Mouse (Mus musculus): Measurements from ENCODE around the gene Ccr1. TPM values are rescaled to one million over a fixed set of nuclear protein-coding genes. Genes with fewer than 3 reads are reported as not detected.

Ccr1 gene
- polyA plus RNA-seq, 1 experiment from 2014 or later: 1.5 TPM

DNA sequence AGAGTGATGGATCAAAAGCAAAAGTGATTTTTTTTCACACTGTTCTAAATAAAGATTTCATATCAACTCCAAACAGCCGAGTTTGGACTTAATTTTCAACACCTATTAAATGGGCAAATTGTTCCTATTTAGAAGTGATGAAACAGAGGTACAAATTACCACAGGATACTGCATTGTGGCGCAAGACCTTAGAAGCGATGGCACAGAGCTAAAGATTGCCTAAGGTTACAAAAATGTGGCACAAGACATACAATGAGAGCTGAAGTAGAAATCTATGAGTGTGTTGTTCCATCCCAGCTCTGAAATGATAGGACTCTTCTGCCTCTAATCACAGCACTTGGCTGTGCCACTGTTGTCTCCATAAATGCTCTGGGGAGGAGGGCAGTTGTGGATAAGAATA is 3.7 kb downstream of the Ccr1 start:
- Histone ChIP-seq H3K27ac (no peak overlapping the region), H3K27me3 (ENCODE audit: control insufficient read depth, insufficient read depth, low read length) (no peaks in the 10 kb centered on the region), H3K4me1 (replicated peaks; ENCODE audit: control insufficient read depth, insufficient read depth, low read length) (no peaks in the 10 kb centered on the region), H3K9me3 (ENCODE audit: control insufficient read depth, low read length) (no peaks in the 10 kb centered on the region), H3K36me3 (replicated peaks; ENCODE audit: control insufficient read depth, insufficient read depth) (no peaks in the 10 kb centered on the region), H3K9ac (no peak overlapping the region), H3K4me3 (replicated peaks; ENCODE audit: low read length) (no peak overlapping the region), H3K4me2 (replicated peaks) (no peak overlapping the region)
- no peak for ATAC-seq (ENCODE audit: low FRiP score)
- no peak for DNase-seq (ENCODE audit: low spot score)
- WGBS: 83% methylated on average over 3 of the region's 3 CpGs

DNA sequence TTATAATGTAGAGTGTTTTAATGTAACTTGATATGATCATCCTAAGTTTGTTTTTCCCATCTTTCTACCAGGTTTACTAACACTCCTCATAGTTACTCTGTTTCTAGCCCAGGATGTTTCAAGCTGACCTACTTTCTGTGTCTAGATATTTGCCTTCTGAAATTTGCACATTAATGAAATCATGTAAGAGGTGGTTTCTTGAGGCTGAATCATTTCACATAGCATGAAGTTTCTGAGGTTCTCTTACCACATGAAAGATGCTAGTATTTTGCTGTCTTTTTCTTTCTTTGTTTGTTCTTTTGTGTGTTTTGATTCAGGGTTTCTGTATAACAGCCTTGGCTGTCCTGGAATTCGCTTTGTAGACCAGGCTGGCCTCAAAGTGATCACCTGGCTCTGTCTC is 8.3 kb downstream of the Ccr1 start:
- no peaks in the 10 kb centered on the region for H3K36me3 ChIP-seq (replicated peaks; ENCODE audit: control insufficient read depth, insufficient read depth)
- no peak overlapping the region for H3K27ac ChIP-seq
- H3K9ac ChIP-seq: no peak overlapping the region
- H3K4me3 ChIP-seq (replicated peaks; ENCODE audit: low read length): no peak overlapping the region
- H3K4me1 ChIP-seq (replicated peaks; ENCODE audit: control insufficient read depth, insufficient read depth, low read length): no peaks in the 10 kb centered on the region
- H3K27me3 ChIP-seq (ENCODE audit: control insufficient read depth, insufficient read depth, low read length): no peaks in the 10 kb centered on the region
- ATAC-seq (ENCODE audit: low FRiP score) (no peak), DNase-seq (ENCODE audit: low spot score) (no peak)
- no peak overlapping the region for H3K4me2 ChIP-seq (replicated peaks)
- no peaks in the 10 kb centered on the region for H3K9me3 ChIP-seq (ENCODE audit: control insufficient read depth, low read length)
- WGBS: 78% methylated on average over 1 of the region's 1 CpGs

DNA sequence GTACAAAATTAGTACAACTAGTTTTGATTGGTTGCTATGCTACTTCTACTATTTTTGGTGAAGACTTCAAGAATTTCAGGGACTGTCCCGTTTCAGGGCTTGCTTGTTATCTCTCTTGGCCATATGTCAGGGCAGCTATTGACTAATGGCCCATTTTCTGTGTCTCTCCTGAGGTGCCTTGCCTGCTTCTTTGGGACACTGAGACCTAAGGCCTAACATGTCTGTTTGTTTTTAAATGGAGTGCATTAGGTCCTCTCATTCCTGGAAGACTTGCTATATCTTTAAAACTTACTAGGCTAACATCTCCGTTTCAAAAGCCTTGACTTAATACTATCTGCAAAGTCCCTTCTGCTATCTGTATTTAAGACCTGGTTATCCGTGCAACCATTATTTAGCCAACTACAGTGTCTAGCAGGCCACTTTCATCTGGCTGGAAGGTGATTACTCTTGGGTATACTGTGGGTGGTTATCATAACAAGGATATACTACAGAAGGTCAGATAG is 10.5 kb downstream of the Ccr1 start:
- 77% methylated on average over 3 of the region's 3 CpGs for WGBS
- DNase-seq (ENCODE audit: low spot score) (no peak), ATAC-seq (ENCODE audit: low FRiP score) (no peak)
- Histone ChIP-seq H3K27ac (no peak overlapping the region), H3K9ac (no peak overlapping the region), H3K4me3 (replicated peaks; ENCODE audit: low read length) (no peak overlapping the region), H3K36me3 (replicated peaks; ENCODE audit: control insufficient read depth, insufficient read depth) (no peaks in the 10 kb centered on the region), H3K4me2 (replicated peaks) (no peak overlapping the region), H3K4me1 (replicated peaks; ENCODE audit: control insufficient read depth, insufficient read depth, low read length) (no peaks in the 10 kb centered on the region), H3K27me3 (ENCODE audit: control insufficient read depth, insufficient read depth, low read length) (no peaks in the 10 kb centered on the region), H3K9me3 (ENCODE audit: control insufficient read depth, low read length) (no peaks in the 10 kb centered on the region)

DNA sequence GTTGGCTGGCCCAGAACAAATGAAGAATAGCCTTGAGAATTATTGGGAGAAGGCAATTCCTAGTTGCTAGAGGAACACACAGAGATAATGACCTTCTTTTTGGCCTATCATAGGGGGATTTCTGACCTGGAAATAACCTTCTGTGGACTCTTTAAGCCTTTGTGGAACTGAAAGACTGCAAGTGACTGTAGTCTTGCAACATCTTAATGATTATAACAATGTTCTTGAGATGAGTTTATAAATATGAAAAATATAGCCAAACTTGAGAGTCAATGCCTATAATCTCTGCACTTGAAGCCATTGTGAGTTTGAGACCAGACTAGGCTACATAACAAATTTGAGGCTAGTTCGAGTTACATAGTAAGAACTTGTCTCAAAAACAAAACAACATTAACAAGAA is 11.6 kb downstream of the Ccr1 start:
- Histone ChIP-seq H3K9ac (no peak overlapping the region), H3K27me3 (ENCODE audit: control insufficient read depth, insufficient read depth, low read length) (no peaks in the 10 kb centered on the region), H3K4me2 (replicated peaks) (no peak overlapping the region), H3K27ac (no peak overlapping the region), H3K36me3 (replicated peaks; ENCODE audit: control insufficient read depth, insufficient read depth) (no peaks in the 10 kb centered on the region), H3K9me3 (ENCODE audit: control insufficient read depth, low read length) (no peaks in the 10 kb centered on the region), H3K4me1 (replicated peaks; ENCODE audit: control insufficient read depth, insufficient read depth, low read length) (no peaks in the 10 kb centered on the region), H3K4me3 (replicated peaks; ENCODE audit: low read length) (no peak overlapping the region)
- DNase-seq (ENCODE audit: low spot score) (no peak), ATAC-seq (ENCODE audit: low FRiP score) (no peak)
- WGBS: 84% methylated on average over 1 of the region's 1 CpGs

DNA sequence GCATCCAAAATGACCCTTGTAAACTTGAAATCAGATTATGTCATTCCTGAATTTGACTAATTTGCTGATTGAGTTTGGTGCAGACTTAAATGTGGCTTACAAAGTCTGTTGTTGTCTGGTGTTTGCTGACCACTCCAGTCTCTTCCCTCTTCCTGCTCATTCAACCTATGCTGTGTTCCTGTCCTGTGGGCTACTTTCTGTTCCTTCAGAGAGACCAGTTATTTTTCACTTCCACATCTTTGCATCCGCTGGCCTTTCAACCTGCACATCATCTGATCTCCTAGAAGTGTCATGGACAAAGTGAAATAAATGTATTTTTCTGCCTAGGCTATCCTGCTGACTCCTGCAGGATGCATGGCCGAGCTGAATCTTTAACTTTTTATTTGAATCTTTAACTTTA is 14.9 kb downstream of the Ccr1 start:
- no peak overlapping the region for H3K27ac ChIP-seq
- no peak overlapping the region for H3K4me2 ChIP-seq (replicated peaks)
- H3K27me3 ChIP-seq (ENCODE audit: control insufficient read depth, insufficient read depth, low read length): no peaks in the 10 kb centered on the region
- no peaks in the 10 kb centered on the region for H3K36me3 ChIP-seq (replicated peaks; ENCODE audit: control insufficient read depth, insufficient read depth)
- no peak overlapping the region for H3K4me3 ChIP-seq (replicated peaks; ENCODE audit: low read length)
- ATAC-seq (ENCODE audit: low FRiP score): no peak
- no peak for DNase-seq (ENCODE audit: low spot score)
- H3K9ac ChIP-seq: no peak overlapping the region
- H3K9me3 ChIP-seq (ENCODE audit: control insufficient read depth, low read length): no peaks in the 10 kb centered on the region
- no peaks in the 10 kb centered on the region for H3K4me1 ChIP-seq (replicated peaks; ENCODE audit: control insufficient read depth, insufficient read depth, low read length)
- WGBS: 75% methylated on average over 2 of the region's 2 CpGs

DNA sequence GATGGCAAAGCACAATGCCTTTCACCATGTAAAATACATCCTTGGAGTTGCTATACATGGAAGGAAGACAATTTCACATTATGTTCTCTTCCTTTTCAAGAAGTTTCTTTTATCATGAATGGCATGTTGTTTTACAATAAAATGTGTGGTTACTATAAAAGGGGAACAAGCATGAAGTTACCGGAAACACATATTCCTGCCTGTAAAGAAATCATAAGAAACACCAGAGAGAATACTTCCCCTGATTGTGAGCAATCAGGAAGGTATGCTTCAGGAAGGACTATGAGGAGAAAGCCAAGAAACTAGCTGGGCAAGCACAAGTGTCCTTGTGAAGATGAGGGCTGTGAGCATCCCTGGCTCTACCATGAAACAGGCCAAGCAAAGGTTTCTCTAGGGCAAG is 17.3 kb downstream of the Ccr1 start:
- no peak for ATAC-seq (ENCODE audit: low FRiP score)
- H3K4me3 ChIP-seq (replicated peaks; ENCODE audit: low read length): no peak overlapping the region
- no peaks in the 10 kb centered on the region for H3K9me3 ChIP-seq (ENCODE audit: control insufficient read depth, low read length)
- no peaks in the 10 kb centered on the region for H3K27me3 ChIP-seq (ENCODE audit: control insufficient read depth, insufficient read depth, low read length)
- WGBS: 92% methylated on average over 1 of the region's 1 CpGs
- no peaks in the 10 kb centered on the region for H3K36me3 ChIP-seq (replicated peaks; ENCODE audit: control insufficient read depth, insufficient read depth)
- no peak overlapping the region for H3K9ac ChIP-seq
- no peak overlapping the region for H3K4me2 ChIP-seq (replicated peaks)
- H3K27ac ChIP-seq: no peak overlapping the region
- H3K4me1 ChIP-seq (replicated peaks; ENCODE audit: control insufficient read depth, insufficient read depth, low read length): no peaks in the 10 kb centered on the region
- no peak for DNase-seq (ENCODE audit: low spot score)

DNA sequence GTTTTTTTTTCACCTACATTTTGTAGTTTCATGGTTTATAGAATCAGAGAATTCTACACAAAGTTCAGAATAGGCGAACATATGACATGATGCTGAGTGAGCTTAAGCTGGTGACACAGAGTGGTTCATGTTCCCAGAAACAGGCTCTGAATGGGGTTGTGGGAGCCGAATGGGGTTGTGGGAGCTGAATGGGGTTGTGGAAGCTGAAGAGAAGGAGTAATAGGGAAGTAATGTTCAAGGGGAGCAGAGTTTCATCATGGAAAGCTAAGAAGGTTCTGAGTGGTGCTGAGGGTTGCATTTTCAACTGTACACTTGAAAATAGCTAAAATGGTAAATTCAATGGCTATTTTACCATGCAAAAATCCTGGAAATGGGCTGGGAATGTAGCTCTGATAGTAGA is 19.1 kb downstream of the Ccr1 start:
- WGBS: 90% methylated on average over 2 of the region's 2 CpGs
- no peaks in the 10 kb centered on the region for H3K36me3 ChIP-seq (replicated peaks; ENCODE audit: control insufficient read depth, insufficient read depth)
- H3K9me3 ChIP-seq (ENCODE audit: control insufficient read depth, low read length): no peaks in the 10 kb centered on the region
- H3K27me3 ChIP-seq (ENCODE audit: control insufficient read depth, insufficient read depth, low read length): no peaks in the 10 kb centered on the region
- H3K4me3 ChIP-seq (replicated peaks; ENCODE audit: low read length): no peak overlapping the region
- H3K27ac ChIP-seq: no peak overlapping the region
- no peak overlapping the region for H3K9ac ChIP-seq
- DNase-seq (ENCODE audit: low spot score) (no peak), ATAC-seq (ENCODE audit: low FRiP score) (no peak)
- H3K4me1 ChIP-seq (replicated peaks; ENCODE audit: control insufficient read depth, insufficient read depth, low read length): no peaks in the 10 kb centered on the region
- H3K4me2 ChIP-seq (replicated peaks): no peak overlapping the region

DNA sequence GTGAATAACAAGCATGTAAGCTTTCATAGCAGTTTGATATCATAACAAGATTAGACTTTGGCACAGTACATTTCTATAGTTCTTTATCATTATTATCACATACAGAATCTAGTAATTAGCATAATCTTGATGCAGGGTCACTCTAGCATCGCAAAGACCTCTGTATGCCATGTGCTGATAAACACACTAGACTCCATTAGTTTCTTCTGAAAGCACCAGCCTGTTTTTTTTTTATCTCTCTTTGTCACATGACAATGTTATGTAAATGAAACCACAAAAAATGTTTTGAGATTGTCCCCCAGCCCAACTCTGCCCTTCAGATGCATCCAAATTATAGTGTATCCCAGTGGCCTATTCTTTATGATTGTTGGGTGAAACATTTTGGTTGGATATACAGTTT is 20.7 kb downstream of the Ccr1 start:
- no peak overlapping the region for H3K27ac ChIP-seq
- no peak overlapping the region for H3K4me2 ChIP-seq (replicated peaks)
- no peak overlapping the region for H3K4me3 ChIP-seq (replicated peaks; ENCODE audit: low read length)
- H3K9ac ChIP-seq: no peak overlapping the region
- DNase-seq (ENCODE audit: low spot score) (no peak), ATAC-seq (ENCODE audit: low FRiP score) (no peak)
- H3K4me1 ChIP-seq (replicated peaks; ENCODE audit: control insufficient read depth, insufficient read depth, low read length): no peaks in the 10 kb centered on the region
- no peaks in the 10 kb centered on the region for H3K27me3 ChIP-seq (ENCODE audit: control insufficient read depth, insufficient read depth, low read length)
- no peaks in the 10 kb centered on the region for H3K36me3 ChIP-seq (replicated peaks; ENCODE audit: control insufficient read depth, insufficient read depth)
- 83% methylated on average over 1 of the region's 1 CpGs for WGBS
- no peaks in the 10 kb centered on the region for H3K9me3 ChIP-seq (ENCODE audit: control insufficient read depth, low read length)

DNA sequence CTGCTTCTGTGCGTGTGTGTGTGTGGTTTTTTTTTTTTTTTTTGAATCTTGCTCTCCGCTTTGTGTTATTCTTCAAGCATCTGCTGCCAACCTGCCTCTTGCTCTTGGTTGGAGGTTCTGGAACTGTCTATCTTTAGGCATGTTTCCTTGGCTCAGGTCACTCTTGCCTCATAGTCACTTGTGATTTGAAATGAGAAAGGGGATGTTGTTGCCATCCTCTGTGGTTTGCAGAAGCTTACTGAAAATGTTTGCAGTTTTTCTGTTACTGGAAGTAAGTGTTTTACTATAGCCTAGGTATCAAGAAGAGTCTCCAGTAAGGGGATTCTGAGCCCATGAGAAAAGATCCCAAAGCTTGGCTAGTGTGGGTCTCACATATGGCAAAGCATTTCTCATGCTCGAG is 26.5 kb downstream of the Ccr1 start:
- WGBS: 88% methylated on average over 3 of the region's 3 CpGs
- Histone ChIP-seq H3K9ac (no peak overlapping the region), H3K27ac (no peak overlapping the region), H3K4me3 (replicated peaks; ENCODE audit: low read length) (no peak overlapping the region), H3K9me3 (ENCODE audit: control insufficient read depth, low read length) (no peaks in the 10 kb centered on the region), H3K4me1 (replicated peaks; ENCODE audit: control insufficient read depth, insufficient read depth, low read length) (no peaks in the 10 kb centered on the region), H3K27me3 (ENCODE audit: control insufficient read depth, insufficient read depth, low read length) (no peaks in the 10 kb centered on the region), H3K36me3 (replicated peaks; ENCODE audit: control insufficient read depth, insufficient read depth) (no peaks in the 10 kb centered on the region), H3K4me2 (replicated peaks) (no peak overlapping the region)
- no peak for ATAC-seq (ENCODE audit: low FRiP score)
- no peak for DNase-seq (ENCODE audit: low spot score)

DNA sequence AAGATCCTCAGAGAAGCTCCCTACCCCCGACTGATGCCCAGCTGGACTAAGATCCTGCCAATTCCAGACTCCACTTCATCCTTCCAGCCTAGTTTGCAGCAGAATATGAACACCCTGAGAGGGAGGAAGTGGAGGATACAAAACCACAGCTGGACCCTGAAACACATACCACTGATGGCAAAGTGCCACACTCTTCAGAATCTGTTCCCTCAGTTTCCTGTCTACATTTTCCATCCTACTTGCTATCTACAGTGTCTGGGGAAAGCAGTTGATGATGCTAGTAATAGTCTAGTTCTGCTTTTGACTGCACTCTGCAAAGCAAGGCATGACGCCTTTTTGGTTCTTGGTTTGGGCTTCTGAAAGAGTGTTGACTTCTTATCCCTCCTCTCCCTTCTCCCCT is 27.2 kb downstream of the Ccr1 start:
- no peaks in the 10 kb centered on the region for H3K9me3 ChIP-seq (ENCODE audit: control insufficient read depth, low read length)
- H3K9ac ChIP-seq: no peak overlapping the region
- H3K4me2 ChIP-seq (replicated peaks): no peak overlapping the region
- H3K27me3 ChIP-seq (ENCODE audit: control insufficient read depth, insufficient read depth, low read length): no peaks in the 10 kb centered on the region
- DNase-seq (ENCODE audit: low spot score) (no peak), ATAC-seq (ENCODE audit: low FRiP score) (no peak)
- H3K36me3 ChIP-seq (replicated peaks; ENCODE audit: control insufficient read depth, insufficient read depth): no peaks in the 10 kb centered on the region
- no peak overlapping the region for H3K27ac ChIP-seq
- H3K4me3 ChIP-seq (replicated peaks; ENCODE audit: low read length): no peak overlapping the region
- WGBS: 84% methylated on average over 2 of the region's 2 CpGs
- no peaks in the 10 kb centered on the region for H3K4me1 ChIP-seq (replicated peaks; ENCODE audit: control insufficient read depth, insufficient read depth, low read length)

Measured in hindbrain, embryonic 14.5 days (tissue).